Mouse (Mus musculus): ENCODE results near the gene Dock9.

- TF ChIP-seq CTCF (IDR thresholded peaks at IDR 0.05; ENCODE audit: insufficient read depth, low read depth, low read length) (no peak), POLR2A (IDR thresholded peaks at IDR 0.05; ENCODE audit: insufficient read depth, low read depth, low read length) (no peak)
Measured at GRCm38 (mm10) chr14:121615431-121615830, 182.2 kb downstream of the Dock9 start.

All from olfactory bulb, adult 2 months (tissue).